Mouse (Mus musculus) kidney, postnatal 0 days (tissue): ENCODE measurements around the gene Rnf215. TPM values are rescaled to one million over a fixed set of nuclear protein-coding genes. Genes with fewer than 3 reads are reported as not detected.
"Not testable (repeated sequence)": the region's sequence is repeated elsewhere in the genome, so short reads cannot be mapped to it uniquely, and the experiment has no call there.

Source experiments
- ATAC-seq: fragments of 200-750 bp; cut with Nextera tagmentation; replicated peaks from 2 replicates; pipeline ENCODE4 v1.8.0; 2017; ENCODE audit warnings: low read depth, moderate number of reproducible peaks, moderate TSS enrichment, moderate library complexity; ENCODE audit not compliant: low FRiP score
- DNase-seq: peaks from one replicate; pipeline ENCODE4 v3.0.0-alpha.2; 2016; ENCODE audit warnings: low spot score
- H3K27ac ChIP-seq: fragments of 300-500 bp; sonication (generic); 2 replicates; pipeline ENCODE4 v1.5.1; 2014; ENCODE audit warnings: mild to moderate bottlenecking
- H3K27me3 ChIP-seq: fragments of 300-500 bp; sonication (generic); 2 replicates; pipeline ENCODE4 v1.6.1; 2014; ENCODE audit warnings: low read length, mixed read lengths; ENCODE audit not compliant: insufficient read depth
- H3K36me3 ChIP-seq: fragments of 300-500 bp; sonication (generic); 2 replicates; pipeline ENCODE4 v1.6.1; 2014; ENCODE audit warnings: low read length, mixed read lengths; ENCODE audit not compliant: insufficient read depth
- H3K4me1 ChIP-seq: fragments of 300-500 bp; sonication (generic); replicated peaks from 2 replicates; pipeline ENCODE4 v1.6.1; 2014; ENCODE audit warnings: antibody characterized with exemption, low read length, mixed read lengths; ENCODE audit not compliant: insufficient read depth
- H3K4me2 ChIP-seq: fragments of 300-500 bp; sonication (generic); 2 replicates; pipeline ENCODE4 v1.6.1; 2014; ENCODE audit warnings: mild to moderate bottlenecking, low read length, moderate library complexity, mixed read lengths
- H3K4me3 ChIP-seq: fragments of 300-500 bp; sonication (generic); replicated peaks from 2 replicates; pipeline ENCODE4 v1.5.1; 2014; ENCODE audit warnings: low read depth, low read length
- H3K9ac ChIP-seq: fragments of 300-500 bp; sonication (generic); 2 replicates; pipeline ENCODE4 v1.6.1; 2014; ENCODE audit warnings: low read depth, low read length
- H3K9me3 ChIP-seq: fragments of 300-500 bp; sonication (generic); replicated peaks from 2 replicates; pipeline ENCODE4 v1.6.1; 2016; ENCODE audit warnings: low read length, inconsistent platforms, mixed read lengths
- CTCF ChIP-seq: IDR thresholded peaks from 2 replicates; pipeline ENCODE4 v1.5.1; 2016; ENCODE audit warnings: antibody characterized with exemption, low read depth, mild to moderate bottlenecking, moderate library complexity
- whole genome bisulfite sequencing: fragments of 180-500 bp; shearing (Covaris S2); extraction: QIAGEN DNeasy Blood & Tissue Kit; methylation state at CpG from one replicate; pipeline ENCODE4 v1.1.7; 2014; 5-methylcytosine and 5-hydroxymethylcytosine counted together
- polyA plus RNA-seq: library from polyadenylated mRNA; unstranded; fragments of >200 nt; fragmentation: Nextera tagmentation; extraction: Ambion mirVana; gene quantifications from 2 replicates; pipeline ENCODE4 v1.2.1, GENCODE M21; 2015

Rnf215 gene
- polyA plus RNA-seq, 1 experiment from 2014 or later: 29.8 TPM

DNA sequence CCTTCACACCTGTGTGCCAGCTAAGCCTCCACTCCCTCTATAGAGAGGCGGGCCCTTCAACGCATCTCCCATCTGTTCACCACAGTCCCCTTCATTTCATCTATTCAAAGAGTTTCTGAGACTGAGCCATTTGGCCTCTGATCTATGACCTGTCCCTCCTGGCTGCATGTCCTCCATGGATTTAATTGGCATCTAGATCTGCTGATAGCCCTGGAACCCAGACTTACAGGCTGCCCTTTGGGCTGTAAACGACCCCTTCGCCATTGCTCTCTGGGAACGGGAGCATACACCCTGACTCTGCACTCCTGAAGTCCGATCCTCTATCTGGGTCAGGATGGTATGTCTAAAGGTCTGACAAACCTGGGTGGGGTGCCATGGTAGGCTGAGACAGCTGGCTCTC, 22.1 kb upstream of the Rnf215 start:
- Histone ChIP-seq H3K9ac (no peak overlapping the region), H3K9me3 (no peaks in the 10 kb centered on the region), H3K4me1 (peaks cover 4% of the 10 kb centered on the region; the same call in 1 of the 2 replicates), H3K36me3 (no peaks in the 10 kb centered on the region), H3K4me3 (no peak overlapping the region), H3K4me2 (no peak overlapping the region), H3K27ac (no peak overlapping the region), H3K27me3 (no peaks in the 10 kb centered on the region)
- 59% methylated on average over 6 of the region's 6 CpGs for WGBS
- TF ChIP-seq CTCF: no peak
- DNase-seq: no peak
- ATAC-seq: no peak

- peaks cover 9% of the 10 kb centered on the region; the same call in 1 of the 2 replicates for H3K4me1 ChIP-seq
- no peaks in the 10 kb centered on the region for H3K27me3 ChIP-seq
- no peak overlapping the region for H3K4me2 ChIP-seq
- H3K4me3 ChIP-seq: no peak overlapping the region
- DNase-seq (no peak), ATAC-seq (no peak)
- H3K9me3 ChIP-seq: no peaks in the 10 kb centered on the region
- H3K27ac ChIP-seq: no peak overlapping the region
- 86% methylated on average over 4 of the region's 4 CpGs for WGBS
- no peaks in the 10 kb centered on the region for H3K36me3 ChIP-seq
- no peak overlapping the region for H3K9ac ChIP-seq
- TF ChIP-seq CTCF: no peak
These were observed 21.5 kb upstream of the Rnf215 start for GRCm38 (mm10) chr11:4113496-4113895.

DNA sequence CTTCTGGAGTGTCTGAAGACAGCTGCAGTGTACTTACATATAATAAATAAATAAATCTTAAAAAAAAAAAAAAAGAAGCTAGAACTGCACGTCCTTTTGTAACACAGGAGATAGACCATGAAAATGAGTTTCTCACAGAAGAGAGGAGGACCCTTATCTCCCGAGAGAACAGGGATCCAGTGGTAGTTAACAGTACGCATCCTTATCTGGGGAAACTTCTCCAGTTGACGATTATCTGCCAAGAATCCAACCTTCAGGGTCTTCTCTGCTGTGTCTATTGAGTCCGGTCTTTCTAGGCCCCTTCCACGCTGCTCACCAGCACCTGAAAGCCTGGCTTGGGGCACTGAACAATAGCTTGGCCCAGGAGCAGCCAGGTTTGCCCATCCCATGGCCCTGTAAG, 21.0 kb upstream of the Rnf215 start:
- no peak overlapping the region for H3K9ac ChIP-seq
- no peak for TF ChIP-seq CTCF
- no peaks in the 10 kb centered on the region for H3K27me3 ChIP-seq
- H3K4me1 ChIP-seq: peaks cover 11% of the 10 kb centered on the region; the same call in 1 of the 2 replicates
- H3K9me3 ChIP-seq: no peaks in the 10 kb centered on the region
- H3K36me3 ChIP-seq: no peaks in the 10 kb centered on the region
- H3K4me3 ChIP-seq: no peak overlapping the region
- ATAC-seq (no peak), DNase-seq (no peak)
- H3K27ac ChIP-seq: no peak overlapping the region
- no peak overlapping the region for H3K4me2 ChIP-seq
- WGBS: 79% methylated on average over 6 of the region's 6 CpGs

- not testable (repeated sequence) for H3K4me3 ChIP-seq, H3K27ac ChIP-seq, DNase-seq, H3K4me2 ChIP-seq, ATAC-seq, H3K27me3 ChIP-seq, H3K36me3 ChIP-seq, H3K9ac ChIP-seq, H3K9me3 ChIP-seq
- peaks cover 11% of the 10 kb centered on the region; the same call in 1 of the 2 replicates for H3K4me1 ChIP-seq
- 82% methylated on average over 6 of the region's 6 CpGs for WGBS
These were observed 20.5 kb upstream of the Rnf215 start for GRCm38 (mm10) chr11:4114541-4114940.

DNA sequence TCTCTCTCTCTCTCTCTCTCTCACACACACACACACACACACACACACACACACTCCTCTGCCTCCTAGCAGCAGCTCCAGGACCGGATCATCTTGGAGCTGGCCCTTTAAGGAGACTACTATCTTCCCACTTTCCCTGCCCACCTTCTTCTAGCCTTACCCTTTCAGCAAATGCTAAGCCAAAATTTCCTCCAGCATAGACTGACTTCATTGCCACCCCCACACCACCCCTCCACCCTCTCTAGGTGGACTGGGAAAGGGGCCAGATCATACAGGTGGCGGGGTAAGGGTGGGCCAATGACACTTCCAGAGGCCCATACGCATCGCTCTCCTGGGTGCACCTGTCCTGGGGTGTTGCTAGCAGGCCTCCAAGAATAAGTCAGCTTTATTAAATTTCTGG, 19.6 kb upstream of the Rnf215 start:
- no peak overlapping the region for H3K9ac ChIP-seq
- H3K9me3 ChIP-seq: no peaks in the 10 kb centered on the region
- H3K27ac ChIP-seq: no peak overlapping the region
- DNase-seq (no peak), ATAC-seq (no peak)
- peaks cover 11% of the 10 kb centered on the region; the same call in 1 of the 2 replicates for H3K4me1 ChIP-seq
- no peak overlapping the region for H3K4me3 ChIP-seq
- TF ChIP-seq CTCF: no peak
- H3K27me3 ChIP-seq: no peaks in the 10 kb centered on the region
- no peak overlapping the region for H3K4me2 ChIP-seq
- H3K36me3 ChIP-seq: no peaks in the 10 kb centered on the region
- 89% methylated on average over 4 of the region's 4 CpGs for WGBS

GRCm38 (mm10) chr11:4116458-4117141, 18.4 kb upstream of the Rnf215 start:
- DNase-seq (no peak), ATAC-seq (no peak)
- WGBS: 50% methylated on average over 11 of the region's 11 CpGs
- TF ChIP-seq CTCF: no peak
- Histone ChIP-seq H3K4me1 (peaks cover 11% of the 10 kb centered on the region; the same call in 1 of the 2 replicates), H3K27ac (no peak overlapping the region), H3K4me2 (no peak overlapping the region), H3K27me3 (no peaks in the 10 kb centered on the region), H3K36me3 (no peaks in the 10 kb centered on the region), H3K9me3 (no peaks in the 10 kb centered on the region), H3K4me3 (no peak overlapping the region), H3K9ac (no peak overlapping the region)
